Mouse (Mus musculus): ENCODE measurements around the gene Zgrf1.

The Zgrf1 gene

GRCm38 (mm10) chr3:127552973-127553719 is at the start of gene Zgrf1, which contains the start of gene Larp7:
Gene Zgrf1, plus strand, starts transcription at chr3:127553489.
Gene Larp7, minus strand, starts transcription at chr3:127553349.
- peak; percentile 98 for DNase-seq (ENCODE audit: extremely low spot score)

DNA sequence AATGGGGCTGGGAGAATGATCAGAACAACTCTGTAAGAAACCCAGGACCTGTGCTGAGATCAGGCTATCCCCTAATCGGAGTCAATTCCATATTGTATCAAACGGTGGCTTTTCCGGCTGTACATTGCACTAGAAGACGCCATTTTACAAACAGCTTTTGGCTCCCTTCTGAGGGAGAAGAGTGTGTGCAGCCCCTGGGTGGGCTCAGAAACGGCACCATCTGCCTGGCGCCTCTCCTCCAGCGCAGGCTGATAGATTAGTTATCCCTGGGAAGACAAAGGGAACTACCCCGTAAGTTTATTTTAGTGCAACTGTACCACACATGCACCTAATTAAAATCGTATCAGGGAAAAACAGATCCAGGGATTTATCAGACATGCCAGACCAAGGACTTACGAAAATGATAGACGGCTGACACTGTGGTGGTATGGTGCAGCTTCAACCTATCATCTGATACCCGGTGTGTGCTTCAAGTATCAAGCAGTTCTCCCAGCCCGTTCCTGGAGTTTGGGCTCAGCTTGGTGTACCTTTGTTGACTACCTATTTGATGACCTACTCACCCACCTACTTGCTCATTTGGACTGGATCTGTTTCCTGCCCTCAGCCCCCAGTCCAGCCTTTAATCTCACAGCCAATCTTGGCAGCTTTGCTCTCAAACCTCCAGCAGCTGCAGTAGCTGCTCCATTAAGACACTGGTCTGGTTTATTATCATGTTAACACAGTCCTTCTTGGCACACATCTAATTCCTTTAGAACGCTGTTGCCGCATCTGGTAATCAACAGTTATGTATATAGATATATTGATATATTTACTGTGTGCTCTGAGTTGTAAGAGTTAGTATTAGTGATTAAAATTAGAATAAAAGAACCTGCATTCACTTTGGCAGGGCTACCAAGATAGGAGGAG is 45.2 kb upstream of the Zgrf1 start:
- DNase-seq (ENCODE audit: extremely low spot score): no peak

DNA sequence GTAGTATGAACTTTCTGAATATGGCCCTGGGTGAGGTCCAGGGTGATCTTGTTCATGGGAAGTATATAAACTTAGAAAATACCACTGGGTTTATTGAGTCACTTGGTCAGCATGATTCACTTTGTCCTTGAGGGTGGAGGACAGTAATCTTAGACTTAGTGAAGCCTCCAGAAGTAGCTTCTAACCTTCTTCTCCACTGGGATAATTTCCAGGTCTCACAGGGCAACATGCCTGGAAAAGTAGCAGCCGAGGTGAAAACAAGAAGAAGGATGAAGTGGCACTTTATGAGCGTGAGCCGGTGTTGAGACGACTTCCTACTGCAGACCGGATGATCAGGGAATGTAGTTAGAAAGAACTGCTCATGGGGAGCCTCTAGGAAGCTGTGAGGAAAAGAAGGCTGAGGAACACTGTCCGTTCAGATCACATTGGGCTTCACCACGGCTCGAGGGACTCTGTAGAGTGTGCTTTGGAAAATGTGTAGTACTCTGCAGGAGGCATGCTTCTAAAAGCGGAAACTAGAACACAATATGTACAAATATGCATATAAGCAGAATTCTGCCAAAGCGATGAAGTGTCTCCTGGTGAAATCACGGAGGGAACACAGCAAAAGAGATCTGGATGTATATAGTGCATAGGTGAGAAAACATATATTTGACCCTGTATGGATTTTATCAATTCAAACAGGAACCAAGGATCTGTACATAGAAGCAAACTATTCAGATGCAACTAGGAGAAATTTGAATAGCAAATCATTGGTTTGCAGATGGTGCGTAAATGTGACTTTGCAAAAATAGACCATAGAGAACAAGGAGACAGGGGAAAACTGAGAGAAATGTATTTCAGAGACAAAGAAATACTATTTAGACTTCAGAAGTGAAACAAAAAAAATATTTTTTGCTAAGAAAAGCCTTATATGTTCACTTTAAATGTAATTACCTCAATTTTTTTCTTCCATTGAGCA is 41.2 kb upstream of the Zgrf1 start:
- no peak for DNase-seq (ENCODE audit: extremely low spot score)

DNA sequence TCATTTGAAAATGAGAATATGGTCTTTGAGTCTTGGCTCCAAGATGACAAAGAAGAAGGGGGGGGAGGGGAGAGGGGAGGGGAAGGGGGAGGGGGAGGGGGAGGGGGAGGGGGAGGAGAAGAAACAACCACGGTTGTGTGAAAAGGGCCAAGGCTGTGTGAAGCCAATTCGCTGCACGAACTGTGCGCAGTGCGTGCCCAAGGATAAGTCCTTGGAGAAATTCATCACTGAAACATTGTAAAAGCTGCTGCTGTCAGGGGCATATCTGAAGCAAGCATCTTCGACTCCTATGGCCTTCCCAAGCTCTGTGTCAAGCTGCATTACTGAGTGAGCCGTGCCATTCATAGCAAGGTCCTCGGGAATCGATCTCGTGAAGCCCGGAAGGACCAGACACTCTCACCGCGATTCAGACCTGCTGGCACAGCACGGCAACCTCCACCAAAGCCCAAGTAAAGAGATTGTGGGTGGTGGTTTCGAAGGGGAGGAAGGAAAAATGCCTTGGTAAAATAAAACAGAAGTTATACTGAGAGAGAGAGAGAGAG is 40.4 kb upstream of the Zgrf1 start:
- DNase-seq (ENCODE audit: extremely low spot score): no peak

- no peak for DNase-seq (ENCODE audit: extremely low spot score)
Measured at GRCm38 (mm10) chr3:127513699-127514098, 39.6 kb upstream of the Zgrf1 start.

DNA sequence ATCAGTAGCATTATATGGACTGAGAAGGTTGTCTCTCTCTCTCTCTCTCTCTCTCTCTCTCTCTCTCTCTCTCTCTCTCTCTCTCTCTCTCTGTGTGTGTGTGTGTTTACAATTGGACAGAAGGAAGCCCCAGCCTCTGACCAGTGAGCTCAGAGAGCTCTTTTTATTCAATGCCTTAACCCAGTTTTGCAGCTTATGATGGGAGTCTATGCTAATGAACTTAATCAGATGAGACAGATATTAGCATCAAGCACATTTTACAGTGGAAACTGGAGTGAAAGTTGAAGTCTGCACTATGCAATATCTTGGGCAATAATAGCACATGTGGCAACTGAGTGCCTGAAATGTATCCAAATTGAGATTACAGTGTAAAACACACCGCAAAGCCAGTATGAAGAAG is 38.0 kb upstream of the Zgrf1 start:
- no peak for DNase-seq (ENCODE audit: extremely low spot score)

GRCm38 (mm10) chr3:127520300-127520699 is 33.0 kb upstream of the Zgrf1 start:
- DNase-seq (ENCODE audit: extremely low spot score): no peak

- DNase-seq (ENCODE audit: extremely low spot score): no peak
Measured at GRCm38 (mm10) chr3:127521156-127521555, 32.1 kb upstream of the Zgrf1 start.

DNA sequence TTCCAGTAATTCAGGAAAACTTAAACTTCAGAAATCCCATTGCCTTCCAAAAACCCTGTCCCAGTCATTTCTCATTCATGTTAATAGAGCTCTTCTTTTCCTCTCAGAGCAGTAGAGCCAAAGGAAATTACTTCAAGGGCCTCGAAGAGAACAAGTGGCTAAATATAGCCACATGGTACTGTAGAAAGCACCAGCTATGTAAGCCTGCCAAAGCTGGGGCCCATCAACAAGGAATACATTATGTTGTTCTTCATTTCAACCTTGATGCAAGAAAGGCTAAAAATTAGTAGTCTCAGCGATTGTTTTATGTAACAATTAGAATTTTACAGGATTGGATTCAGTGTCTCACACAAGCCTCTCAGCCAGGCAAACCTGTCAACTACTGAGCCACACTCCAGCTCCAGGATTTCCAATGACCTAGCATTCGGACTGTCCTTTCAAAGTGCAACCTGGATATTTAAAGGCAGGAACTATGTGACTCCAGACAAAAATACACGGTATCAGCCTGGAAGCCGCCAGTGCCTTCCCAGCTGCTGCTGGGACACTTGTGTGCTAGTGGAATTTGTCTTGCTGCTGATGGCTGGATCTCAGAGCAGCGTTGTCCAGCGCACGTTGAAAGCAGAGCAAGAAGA is 28.0 kb upstream of the Zgrf1 start:
- no peak for DNase-seq (ENCODE audit: extremely low spot score)

DNA sequence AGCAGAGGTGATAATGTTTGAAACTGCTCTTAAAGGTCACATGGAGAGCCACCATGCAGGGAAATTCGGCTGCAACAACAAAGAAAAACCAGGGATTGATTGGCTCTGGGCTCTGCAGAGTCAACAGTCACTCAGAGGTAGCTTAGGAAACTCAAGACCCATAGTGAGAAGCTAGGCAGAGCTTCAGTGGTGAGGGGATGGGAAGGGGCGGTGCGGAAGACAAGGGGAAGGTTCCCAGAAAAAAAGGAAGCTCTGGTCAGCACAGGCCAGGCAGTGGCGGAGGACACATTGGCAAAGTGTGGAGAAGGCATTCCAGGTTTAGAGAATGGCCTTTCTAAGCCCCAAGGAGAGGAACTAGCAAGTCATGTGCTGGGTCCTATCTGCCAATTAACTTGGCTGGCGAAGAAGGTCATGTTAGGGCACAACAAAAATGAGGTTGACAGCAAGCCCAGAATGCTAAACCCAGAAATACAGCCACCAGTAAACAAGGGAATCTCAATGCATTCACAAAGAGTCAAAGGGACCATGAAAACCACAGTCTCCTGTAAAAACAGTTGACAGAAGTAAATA is 25.7 kb upstream of the Zgrf1 start:
- no peak for DNase-seq (ENCODE audit: extremely low spot score)

DNA sequence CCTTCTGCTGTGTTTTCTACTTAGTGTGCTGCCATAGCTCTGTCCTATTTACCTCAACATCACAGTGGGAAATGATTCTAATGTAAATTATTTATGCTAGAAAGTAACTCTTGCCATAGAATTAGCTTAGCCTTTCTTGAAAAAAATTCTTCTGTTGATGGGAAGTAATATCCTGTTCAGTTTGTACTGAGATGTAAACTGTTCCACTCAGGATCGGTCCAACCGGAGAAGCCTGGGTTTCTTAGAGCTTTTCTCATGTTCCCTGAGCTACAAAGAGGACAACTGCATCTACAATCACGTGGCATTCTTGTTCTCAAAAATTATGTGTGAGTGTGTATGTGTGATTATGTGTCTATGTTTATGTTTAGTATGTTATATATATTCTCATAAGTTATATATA is 24.1 kb upstream of the Zgrf1 start:
- no peak for DNase-seq (ENCODE audit: extremely low spot score)

DNA sequence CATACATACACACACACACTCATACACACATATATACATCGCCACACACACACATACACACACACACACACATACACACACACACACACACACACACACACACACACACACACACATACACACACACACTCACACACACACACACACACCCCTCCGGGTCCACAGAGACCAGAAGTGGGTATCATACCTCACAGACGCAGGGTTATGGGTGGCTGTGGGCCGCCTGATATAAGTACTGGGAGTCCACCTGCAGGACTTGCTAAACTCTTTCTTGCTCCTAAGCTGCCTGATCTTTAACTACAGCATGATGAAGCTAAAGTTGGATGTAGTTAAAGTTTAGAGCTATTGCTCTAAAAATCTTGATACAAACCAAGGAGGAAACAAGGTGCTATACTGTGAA is 23.5 kb upstream of the Zgrf1 start:
- no peak for DNase-seq (ENCODE audit: extremely low spot score)

- DNase-seq (ENCODE audit: extremely low spot score): no peak
Measured at GRCm38 (mm10) chr3:127530293-127530692, 23.0 kb upstream of the Zgrf1 start.

GRCm38 (mm10) chr3:127539193-127539592 is 14.1 kb upstream of the Zgrf1 start:
- no peak for DNase-seq (ENCODE audit: extremely low spot score)

- no peak for DNase-seq (ENCODE audit: extremely low spot score)
Measured at GRCm38 (mm10) chr3:127543976-127544375, 9.3 kb upstream of the Zgrf1 start.

GRCm38 (mm10) chr3:127544610-127545121 is 8.6 kb upstream of the Zgrf1 start:
- DNase-seq (ENCODE audit: extremely low spot score): no peak

DNA sequence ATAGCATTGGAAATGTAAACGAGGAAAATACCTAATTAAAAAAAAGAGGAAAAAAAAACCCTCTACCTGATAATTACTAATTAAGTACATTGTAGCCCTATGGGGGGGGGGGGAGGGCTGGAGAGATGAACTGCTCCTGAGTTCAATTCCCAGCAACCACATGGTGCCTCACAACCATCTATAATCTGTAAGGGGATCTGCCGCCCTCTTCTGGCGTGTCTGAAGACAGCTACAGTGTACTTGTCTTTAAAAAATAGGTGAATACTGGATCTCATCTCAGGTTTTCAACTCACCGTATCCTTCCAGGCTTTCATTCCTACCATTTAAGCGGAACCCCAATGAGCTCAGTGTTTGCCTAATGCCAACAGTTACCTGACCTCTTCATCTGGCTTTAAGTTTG is 5.4 kb upstream of the Zgrf1 start:
- peak; percentile 38 for DNase-seq (ENCODE audit: extremely low spot score)

- no peak for DNase-seq (ENCODE audit: extremely low spot score)
Measured at GRCm38 (mm10) chr3:127552434-127552972, 786 bp upstream of the Zgrf1 start.

- DNase-seq (ENCODE audit: extremely low spot score): no peak
Measured at GRCm38 (mm10) chr3:127553720-127554043, 393 bp downstream of the Zgrf1 start.

- DNase-seq (ENCODE audit: extremely low spot score): no peak
Measured at GRCm38 (mm10) chr3:127554723-127555122, 1.4 kb downstream of the Zgrf1 start.
